Mouse (Mus musculus) CD4-positive helper T cell, adult 2 months (primary cell): Measurements from ENCODE around the gene Dspp.

ENCODE experiments used
- DNase-seq: peaks from one replicate; pipeline ENCODE4 v3.0.0-alpha.2; 2012; ENCODE audit warnings: low read depth, missing footprints, low spot score

Dspp gene

DNA sequence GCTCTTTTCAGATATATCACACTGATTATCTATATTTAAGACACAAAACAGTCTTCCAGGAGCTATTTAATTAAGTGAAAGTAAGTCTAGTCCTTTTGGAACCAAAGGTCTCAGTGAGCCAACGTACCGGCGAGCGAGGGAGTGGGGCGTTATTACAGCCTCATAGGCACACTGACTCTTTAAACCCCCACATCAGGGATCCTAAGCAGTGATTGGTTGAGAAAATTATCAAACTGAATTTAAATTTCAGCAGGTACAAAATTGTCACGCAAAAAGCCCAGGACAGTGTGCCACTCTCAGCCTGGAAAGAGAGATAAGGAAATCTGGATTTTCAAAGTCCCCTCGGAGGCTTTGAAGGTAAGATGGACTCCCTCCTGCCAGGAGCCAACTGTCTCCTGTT is at the start of gene Dspp:
Gene Dspp (plus strand): TSS at position 301 of the 400 bp plus-strand sequence.
- no peak for DNase-seq

DNA sequence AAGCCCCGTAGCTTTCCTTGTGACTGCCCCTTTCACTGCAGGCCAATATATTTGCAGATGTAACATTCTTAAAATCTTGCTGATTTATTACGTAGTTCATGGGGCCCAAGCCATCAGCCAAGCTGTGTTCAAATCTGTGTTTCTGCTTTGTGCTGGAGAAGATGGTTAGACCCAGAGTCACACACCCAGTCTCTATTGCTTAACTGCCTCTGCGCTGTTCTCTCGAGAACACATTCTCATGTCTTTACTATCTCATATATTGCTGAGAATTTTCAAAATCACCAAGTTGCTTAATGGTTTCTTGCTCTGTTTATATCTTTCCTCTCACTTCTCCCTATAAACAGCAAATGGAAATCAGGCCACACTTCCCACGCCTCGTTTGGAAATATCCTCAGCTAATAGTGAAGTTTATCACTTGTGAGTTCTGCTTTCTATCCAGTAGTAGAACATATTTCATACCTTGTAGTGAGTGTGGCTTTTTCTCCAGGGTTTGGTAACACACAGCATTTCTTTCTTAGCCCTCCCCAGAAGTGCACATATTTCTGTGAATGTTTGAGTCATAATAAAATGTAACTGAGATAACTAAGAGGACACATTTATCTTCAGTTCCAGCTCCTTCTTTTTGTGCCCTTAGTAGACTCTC is 46.4 kb upstream of the Dspp start:
- DNase-seq, result no peak

DNA sequence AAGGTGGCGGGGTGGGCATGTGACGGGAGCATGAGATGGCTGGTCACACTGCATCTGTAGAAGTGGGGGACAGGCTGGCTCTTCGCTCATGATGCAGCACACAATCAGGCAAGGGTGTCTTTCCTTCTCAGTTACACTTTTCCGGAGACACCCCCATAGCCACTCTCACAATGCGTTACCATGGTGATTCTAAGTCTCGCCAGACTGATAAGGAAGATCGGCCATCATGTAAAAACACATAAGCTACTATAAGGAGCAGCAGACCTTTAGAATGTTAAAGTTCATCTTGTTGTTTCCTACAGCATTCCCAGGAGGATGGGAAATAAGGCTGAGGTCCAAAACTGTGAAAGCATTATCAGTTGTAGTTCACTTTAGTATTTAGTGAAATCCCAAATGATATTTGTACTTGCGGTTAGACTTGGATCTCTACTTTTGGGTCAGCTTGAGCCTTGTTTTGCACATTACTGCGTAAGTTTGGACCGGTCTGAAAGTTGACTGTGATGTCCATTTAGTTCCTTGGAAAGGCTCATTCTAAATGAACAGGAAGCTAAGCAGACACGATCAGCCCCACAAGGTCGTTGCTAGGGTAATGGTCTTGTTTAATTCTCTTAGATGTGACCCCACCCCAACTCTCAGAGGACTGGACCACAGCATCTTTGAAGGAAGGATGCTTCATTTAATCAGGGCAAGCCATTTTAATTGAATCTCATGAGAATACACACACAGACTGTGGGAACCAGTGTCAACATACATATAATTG is 43.8 kb upstream of the Dspp start:
- DNase-seq, result no peak

DNA sequence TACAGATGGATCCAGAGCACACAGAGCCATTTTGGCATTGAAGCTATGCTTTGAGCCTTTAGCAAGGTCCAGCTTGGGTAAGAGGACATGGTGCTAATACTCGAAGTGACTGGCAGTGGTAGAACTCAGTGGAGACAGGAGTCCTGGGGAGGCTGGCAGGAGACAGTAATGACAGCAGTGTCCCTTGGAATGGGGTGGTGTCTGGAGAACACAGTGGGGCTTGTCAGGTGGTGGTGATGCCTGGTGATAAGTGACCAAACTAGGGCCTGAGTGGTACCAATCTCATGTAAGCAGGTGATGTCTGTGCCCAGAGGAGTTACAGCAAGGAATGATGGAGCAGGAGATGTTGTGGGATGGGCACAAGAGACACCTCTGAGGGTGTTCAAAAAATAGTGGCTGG is 43.2 kb upstream of the Dspp start:
- no peak for DNase-seq

DNA sequence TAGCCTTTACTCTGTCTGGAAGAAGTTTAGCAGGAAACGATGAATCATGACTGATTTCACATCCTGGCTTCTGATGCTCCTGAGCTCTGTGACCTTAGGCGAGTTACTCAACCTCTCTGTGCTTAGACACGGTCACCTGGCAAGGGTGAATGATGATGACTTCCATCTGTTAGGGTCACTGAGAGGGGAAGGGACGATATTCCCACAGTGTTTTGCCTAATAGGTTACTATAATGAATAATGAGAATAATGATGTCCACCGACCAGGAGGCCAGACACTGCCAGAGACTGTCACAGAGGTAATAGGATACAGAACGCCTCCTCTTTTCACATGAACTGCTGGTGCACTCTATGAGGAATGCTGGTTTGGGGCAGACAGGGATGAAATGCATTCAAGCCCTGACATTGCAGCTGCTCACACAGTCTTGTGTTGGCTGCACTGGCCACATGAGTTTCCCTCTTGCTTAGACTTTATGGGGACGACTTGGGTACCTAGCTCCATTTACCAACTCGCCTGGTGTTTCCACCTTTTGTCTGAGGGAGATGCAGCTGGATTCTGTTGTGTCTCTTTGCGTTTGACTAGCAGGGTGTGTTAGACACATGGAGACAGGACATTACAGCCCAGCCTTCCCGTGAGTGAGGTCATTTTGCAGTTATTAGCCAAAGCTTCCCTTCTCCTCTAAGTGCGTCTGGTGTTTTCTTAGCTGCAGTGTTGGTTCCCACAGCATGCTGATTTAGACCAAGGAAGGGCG is 42.1 kb upstream of the Dspp start:
- no peak for DNase-seq

DNA sequence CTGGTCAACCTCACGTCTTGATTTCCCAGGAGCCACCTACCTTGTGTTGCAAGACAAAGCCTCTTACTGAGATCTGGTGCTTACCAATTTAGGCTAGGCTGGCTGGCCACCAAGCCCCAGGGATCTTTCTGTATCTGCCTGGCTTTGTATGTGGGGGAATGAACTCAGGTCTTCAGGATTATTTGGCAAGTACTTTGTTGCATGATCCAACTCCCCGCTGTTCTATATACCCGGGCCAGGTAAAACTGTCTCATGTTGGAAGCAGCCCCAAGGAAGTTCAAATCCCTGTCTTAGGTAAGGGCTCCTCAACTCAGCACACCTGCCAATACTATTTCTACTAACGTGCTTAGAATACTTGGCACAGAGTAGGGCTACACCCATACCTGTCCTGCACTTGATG is 39.6 kb upstream of the Dspp start:
- DNase-seq, result no peak

DNA sequence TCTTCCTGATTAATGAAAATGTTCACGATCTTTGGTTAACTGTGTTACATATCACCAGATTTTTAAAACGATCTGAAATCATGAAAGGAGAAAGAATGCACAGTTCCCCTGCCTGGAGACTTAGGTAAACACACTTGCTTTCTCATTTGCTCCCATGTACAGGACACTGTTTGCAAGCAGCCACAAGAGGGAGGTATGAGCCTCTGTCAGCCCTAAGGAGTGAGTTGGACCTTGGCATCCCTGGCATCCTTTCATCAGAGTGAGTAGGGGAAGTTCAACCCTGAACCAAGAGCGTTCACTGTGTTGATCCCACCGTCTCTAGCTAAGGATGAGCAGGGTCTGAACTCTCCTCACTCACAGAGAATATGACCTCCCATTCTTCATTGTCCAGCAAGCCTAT is 39.0 kb upstream of the Dspp start:
- DNase-seq, result no peak

DNA sequence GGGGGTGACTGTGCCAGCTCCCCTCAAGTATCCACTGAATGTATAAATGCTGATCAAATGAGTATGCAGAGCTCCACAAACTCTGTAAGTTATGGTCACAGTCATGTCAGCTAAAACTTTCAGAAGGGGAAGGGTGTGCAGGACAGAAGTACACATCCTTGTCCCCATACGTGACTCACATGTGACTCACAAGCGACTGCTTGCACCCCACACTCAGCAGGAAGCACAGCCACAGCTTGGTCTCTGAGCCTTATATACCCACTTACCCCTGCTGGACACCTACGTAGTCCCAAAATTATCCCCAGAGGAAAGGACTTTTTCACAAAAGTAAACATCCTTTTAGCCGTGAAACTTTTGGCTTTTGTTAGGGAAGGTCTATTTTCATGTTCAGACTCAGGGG is 36.8 kb upstream of the Dspp start:
- no peak for DNase-seq

DNA sequence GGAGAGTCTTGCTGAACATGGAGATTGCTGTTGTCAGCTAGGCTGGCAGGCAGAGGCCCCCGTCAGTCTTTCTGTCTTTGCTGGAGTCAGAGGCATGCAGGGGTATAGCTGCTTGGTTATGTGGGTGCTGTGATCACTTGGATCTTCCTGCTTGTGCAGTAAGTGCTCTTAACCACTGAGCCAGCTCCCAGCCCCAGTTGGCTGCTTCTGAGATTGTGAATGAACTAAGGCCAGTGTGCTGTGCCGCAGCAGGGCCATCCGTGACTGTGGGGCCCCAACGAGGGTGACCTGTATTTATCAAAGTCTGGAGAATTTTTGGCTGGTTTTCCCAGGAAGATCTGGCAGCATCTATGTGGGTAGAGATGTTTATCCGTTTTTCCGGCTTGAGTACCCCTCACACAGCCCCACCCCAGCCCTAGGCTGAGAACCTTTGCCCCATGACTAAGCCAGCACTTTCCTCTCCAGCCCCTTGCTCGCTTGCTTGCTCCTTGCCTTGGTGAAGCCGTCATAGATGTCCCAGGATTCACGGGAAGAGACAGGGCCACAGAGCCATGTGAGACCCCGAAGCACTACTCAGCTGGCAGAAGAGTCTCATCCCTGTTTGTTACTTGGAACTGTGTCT is 32.5 kb upstream of the Dspp start:
- DNase-seq, result no peak

DNA sequence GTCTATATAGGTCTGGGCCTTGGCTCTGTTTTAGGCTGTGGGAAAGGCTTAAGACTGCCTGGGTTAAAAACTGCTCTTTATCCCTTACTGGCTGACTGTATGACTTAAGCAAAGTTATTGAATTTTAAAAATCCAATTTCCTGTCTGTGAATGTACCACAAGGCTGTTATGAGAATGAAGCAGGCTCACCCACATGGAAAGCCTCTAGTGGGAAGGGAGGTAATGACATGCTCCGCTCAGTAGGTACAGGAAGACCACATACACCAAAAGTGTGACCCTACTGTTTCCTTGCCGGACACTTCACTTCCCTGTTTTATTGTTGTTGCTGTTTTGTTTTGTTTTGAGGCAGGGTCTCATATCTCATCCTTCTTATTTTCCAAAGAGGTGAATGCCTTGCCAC is 29.4 kb upstream of the Dspp start:
- no peak for DNase-seq

DNA sequence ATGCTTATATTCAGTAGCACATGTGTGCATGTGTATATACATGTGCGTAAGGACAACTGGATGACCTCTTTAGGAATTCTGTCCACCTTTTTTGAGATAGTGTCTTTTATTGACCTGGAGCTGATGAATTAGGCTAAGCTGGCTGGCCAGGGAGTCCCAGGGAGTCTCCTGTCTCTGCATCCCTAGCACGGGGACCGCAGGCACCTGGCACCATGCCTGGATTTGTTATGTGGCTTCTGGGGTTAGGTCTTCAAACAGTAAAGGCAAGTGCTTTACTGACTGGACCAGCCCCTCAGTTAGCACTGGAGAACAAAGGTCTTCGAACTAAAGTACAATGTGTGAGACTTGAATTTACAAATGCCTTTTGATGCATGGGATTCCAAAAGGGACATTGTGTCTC is 26.5 kb upstream of the Dspp start:
- no peak for DNase-seq

DNA sequence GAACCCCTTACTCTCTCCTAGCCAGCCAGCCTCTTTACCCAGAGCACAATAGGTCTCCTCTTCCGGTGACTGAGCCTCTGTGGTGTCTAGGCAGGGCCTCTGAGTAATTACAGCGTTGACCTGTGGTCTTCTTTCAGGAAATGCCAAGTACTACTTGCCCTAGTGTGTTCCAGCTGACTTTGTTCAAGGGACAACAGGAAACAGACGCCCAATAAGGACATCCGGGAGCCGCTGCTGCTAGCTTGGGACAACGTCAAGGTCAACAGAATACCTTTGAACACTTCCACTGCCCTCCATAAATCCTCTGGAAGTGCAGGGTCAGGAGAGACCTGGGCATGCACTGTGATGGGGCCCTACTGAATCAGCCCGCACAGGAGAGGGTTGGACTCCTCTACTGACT is 21.2 kb upstream of the Dspp start:
- DNase-seq, result no peak

DNA sequence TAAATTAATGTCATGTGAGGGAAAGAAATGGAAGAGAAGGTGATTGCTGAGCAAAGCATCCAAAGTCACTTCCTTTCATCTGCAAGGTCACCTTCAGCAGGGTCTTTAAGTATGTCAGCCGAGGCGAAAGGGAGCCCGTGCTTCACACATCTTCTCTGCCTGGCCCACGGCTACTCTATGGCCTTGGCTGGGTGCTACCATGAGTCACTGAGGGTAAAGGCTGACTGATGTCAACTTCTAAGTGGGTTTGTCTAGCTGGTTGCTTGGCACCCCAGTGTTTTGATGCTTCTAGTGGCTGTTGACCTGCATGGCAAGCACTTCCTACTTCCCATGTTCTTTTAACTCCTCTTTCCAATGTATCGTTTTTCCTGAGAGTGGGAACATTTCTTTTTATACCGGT is 20.3 kb upstream of the Dspp start:
- DNase-seq, result no peak

DNA sequence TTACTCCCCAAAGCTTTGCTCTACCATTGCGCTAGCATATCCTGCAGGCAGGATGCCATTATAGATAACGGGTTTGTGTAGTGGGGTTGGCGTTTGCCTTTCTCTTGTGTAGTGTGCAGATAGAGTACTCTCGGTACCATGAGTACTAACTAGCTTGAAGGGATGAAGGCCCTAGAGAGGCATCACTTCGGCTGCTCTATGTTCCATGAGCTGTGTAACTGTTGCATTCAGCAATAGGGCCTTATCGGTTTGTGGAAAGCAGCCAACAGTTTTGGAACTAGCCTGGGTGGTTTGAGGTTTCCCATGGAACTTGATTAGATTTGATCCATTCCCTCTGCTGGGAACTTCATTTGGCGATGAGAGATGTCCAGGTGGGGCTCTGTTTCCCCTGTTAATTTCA is 12.8 kb upstream of the Dspp start:
- DNase-seq, result no peak

DNA sequence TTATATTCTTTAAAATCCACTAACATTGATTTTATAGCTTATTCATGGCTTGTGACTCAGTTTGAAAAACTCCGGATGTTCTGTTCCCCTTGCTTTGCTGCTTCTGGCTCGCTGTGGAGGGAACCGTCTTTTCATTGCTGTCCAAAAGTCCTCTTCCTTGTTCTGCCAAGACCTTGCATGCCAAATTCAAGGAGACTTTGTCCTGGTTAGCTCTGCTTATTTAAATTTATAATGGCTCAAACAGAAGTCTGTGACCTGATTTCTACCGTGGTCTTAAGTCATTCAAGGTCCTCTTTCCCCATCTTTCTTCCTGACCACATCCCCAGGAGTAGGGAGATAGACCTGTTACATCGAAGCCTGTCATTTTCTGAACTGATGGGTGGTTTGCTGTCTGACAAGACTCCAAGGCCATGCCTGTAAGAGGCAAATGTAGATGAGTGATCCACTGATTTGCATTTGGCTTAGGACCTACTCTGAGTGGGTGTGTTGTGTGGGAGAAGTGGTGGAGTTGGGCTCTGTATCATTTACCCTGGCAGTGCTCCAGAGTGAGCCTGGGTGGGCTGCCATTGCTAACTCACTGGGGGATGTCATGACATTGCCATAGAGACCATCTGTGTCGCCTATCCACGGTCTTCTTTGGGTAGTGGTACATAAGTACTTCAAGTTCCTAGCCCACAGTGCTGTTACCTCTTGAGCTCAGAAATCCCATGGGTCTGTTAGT is 12.0 kb upstream of the Dspp start:
- no peak for DNase-seq

DNA sequence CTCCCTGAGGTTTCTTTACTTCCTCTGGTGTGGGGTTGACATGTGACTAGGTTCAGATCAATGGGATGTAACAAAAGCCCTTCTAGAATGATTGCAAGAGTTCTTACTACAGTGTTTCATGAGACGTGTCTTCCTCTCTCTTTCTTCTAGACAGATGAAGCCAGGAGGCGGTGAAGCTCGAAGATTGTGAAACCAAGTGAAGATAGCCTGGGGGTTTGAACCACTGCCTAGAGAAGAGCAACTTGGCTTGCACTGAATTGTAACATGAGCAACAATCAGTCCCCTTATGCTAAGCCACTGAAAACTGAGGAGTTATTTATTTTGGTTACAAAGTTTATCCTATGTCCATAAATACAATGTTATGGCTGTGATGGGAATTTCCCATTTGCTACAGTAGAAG is 9.9 kb upstream of the Dspp start:
- DNase-seq, result no peak

DNA sequence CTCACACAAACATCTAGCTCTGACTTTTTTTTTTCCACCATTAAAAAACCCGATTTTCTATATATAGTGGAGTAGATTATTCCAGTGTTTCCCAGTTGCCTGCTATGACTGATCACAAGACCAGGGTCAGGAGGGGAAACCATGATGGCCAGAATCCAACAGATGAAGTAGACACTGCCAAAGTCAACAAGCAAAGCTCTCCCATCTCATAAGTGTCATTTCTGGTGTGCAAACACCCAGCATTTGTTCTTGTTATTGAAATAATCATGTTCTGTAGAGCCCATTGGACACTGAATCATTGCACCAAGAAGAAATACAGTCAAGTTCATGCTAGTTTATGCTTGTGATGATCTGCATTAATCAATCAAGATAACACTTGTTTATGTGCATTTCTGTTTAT is 9.1 kb upstream of the Dspp start:
- no peak for DNase-seq

DNA sequence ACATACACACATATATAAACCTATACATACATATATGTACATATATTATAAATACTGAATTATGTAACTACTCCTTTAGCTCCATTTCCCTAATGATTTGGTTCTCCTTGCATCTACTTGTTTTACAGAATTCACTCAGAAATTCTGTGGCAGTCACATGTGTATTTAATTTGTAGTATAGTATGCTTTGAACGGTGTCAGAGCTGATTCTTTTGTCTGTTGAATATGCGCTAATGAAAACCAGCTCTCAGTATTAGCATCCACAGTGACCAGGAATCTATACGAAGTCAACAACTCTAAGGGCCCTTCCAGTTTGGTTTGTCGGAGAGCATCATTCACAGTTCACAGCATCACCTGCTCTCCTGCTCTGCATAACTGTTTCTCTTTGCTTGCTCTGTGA is 7.0 kb upstream of the Dspp start:
- no peak for DNase-seq

DNA sequence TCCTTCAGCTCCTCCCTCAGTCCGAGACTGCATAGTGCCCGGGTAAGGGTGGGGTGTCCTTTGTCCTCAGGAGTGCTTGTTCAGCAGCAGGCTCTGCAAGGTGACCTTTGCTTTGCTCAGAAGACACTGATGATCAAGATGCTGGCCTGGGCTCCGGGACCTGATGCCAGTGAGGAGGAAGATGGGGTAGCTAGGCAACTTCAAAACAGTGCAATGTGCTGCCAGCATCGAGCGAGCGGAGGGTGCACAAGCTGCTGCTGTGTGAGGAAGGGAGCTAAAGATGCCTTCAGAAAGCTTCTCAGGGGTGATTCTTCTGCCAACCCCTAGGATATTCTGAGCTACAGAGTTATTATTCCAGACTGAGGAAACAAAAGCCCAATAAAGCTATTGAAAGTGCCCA is 2.6 kb downstream of the Dspp start:
- no peak for DNase-seq

DNA sequence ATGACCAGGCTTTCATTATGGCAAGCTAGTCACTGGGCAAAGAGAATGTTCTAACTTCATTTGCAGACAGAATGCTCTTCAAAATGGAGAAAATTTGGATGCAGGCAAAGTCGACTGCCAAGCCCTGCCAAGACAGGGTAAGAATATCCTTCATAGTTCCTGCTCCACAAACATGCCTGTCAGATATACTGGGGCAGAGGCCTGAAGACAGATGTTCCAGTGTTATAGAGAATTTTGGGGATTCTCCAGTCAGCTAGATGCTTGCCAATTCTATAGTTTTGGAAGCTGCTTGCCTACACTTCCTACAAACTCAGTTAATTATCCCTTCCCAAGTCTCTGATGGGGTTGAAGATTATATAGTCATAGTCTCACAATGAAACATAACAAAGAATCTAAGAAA is 13.2 kb downstream of the Dspp start:
- no peak for DNase-seq

DNA sequence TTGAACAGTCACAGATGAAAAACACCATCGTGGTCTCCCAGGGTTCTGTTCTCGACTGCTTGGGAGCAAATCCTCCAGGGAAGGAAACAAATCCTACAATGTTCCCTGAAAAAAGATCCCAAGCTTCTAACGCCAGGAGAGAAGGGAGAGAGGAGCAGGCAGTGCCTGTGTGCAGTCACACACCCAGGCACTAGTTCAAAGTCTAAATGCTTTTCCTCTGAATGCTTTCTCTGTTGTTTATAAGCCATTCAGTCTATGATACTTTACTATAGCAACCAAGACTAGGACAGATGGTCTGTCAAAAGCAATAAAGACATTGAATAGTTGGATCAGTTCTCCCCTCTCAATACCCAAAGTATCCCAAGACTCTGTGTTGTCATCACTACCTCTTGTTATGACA is 16.8 kb downstream of the Dspp start:
- no peak for DNase-seq

DNA sequence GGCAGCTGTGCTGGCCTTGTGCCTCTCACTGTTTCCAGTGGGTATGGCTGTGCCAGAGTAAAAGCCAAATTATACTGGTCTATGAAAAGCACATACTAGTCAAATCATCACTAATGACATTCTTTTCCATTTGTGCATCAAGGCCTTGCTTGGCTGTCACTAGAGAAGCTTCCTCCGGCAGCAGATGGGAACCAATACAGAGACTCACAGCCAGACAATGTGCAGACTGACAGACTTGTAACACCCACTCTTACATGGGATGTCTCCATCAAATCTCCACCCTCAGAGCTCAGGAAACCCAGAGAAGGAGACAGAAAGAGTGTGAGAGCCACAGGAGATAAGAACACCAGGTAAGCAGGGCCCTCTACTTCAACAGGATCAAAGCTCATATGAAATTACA is 24.6 kb downstream of the Dspp start:
- DNase-seq, result no peak
